Mouse (Mus musculus) lung, postnatal 25 days (tissue): ENCODE data around the gene 1700015F17Rik.

Experiments used
- DNase-seq: peaks from one replicate; pipeline ENCODE4 v3.0.0; 2022; ENCODE audit warnings: low spot score

1700015F17Rik gene

DNA sequence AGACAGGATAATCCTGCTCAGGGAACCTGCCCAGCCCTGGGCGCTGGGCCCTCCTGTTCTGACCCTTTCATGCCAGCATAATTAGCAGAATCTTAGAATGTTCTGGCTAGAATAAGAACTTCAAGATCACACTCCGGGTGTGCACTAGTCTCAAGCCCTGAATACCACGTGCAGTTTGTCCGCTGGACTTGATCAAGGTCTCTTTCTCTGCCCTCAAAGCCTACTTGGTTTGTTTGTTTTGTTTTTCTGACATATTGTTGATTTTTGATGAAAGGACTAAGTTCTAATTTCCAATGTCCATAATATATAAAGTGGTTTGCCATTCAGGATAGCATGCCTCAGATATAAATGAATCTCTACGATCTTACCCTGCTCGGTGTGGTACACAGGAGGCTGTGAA is at the start of gene 1700015F17Rik:
1700015F17Rik (minus strand) TSS at position 101 of the 400 bp plus-strand sequence.
- no peak for DNase-seq

DNA sequence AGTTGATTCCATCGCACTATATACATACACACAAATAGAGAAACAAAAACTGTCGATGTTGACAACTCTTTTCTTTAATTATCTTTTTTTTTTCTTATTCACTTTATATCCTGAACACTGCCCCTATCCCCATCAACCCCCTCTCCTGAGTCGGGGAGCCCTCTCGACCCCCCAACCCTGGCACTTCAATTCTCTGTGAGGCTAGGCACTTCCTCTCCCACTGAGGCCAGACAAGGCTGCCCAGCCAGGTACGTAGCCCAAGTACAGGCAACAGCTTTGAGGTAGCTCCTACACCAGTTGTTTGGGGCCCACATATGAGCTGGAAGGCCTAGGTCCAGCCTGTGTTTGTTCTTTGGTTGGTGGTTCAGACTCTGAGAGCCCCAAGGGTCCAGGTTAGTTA is 36.5 kb upstream of the 1700015F17Rik start:
- DNase-seq, result no peak

- DNase-seq, result peak; percentile 96
These were observed 35.5 kb upstream of the 1700015F17Rik start, which contains the start of gene Cldn12 for GRCm38 (mm10) chr5:5514196-5515076. Gene Cldn12, minus strand, starts transcription at chr5:5514958.

DNA sequence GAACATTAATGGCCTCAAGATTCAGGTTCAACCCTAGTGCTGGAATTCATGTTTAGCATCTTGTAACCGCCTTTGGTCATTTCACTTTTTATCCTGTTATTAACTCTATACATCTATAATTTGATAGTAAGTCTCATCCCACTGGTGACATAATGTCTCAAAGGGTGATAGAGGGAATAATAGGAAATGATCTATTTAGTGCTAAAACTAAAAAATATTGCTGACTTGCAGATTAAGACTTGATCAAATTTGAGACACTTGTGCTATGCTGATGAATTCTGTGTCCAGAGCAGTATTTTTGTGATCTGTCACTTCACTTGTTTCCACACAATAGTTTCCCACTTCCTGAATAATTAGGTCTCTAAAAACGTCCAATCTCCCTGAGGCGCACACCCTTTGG is 32.5 kb upstream of the 1700015F17Rik start:
- no peak for DNase-seq

DNA sequence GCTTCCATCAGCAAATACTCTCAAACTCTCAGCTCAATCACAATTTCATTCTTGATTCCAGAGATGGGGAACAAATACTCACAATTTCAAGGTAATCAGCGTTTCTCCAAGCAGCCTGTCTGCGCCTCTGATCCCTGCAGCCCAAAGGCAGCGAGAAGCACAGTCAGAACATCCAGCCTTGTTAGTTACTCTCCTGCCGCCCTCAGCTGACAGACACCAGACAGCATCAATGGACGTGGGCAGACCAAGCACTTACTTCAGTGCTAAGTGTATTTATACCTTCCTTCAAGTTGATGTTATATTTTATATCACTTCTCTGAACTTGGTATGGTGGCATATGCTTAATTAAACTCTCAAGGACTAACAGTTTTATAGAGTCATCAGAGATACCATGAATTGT is 32.0 kb upstream of the 1700015F17Rik start:
- no peak for DNase-seq

- no peak for DNase-seq
These were observed 31.5 kb upstream of the 1700015F17Rik start for GRCm38 (mm10) chr5:5510304-5510887.

GRCm38 (mm10) chr5:5508231-5508630 is 29.3 kb upstream of the 1700015F17Rik start:
- no peak for DNase-seq

- peak; percentile 58 for DNase-seq
These were observed 28.8 kb upstream of the 1700015F17Rik start for GRCm38 (mm10) chr5:5507701-5508225.

- DNase-seq, result no peak
These were observed 25.5 kb upstream of the 1700015F17Rik start for GRCm38 (mm10) chr5:5504456-5504855.

- DNase-seq, result no peak
These were observed 24.4 kb upstream of the 1700015F17Rik start for GRCm38 (mm10) chr5:5503381-5503780.

DNA sequence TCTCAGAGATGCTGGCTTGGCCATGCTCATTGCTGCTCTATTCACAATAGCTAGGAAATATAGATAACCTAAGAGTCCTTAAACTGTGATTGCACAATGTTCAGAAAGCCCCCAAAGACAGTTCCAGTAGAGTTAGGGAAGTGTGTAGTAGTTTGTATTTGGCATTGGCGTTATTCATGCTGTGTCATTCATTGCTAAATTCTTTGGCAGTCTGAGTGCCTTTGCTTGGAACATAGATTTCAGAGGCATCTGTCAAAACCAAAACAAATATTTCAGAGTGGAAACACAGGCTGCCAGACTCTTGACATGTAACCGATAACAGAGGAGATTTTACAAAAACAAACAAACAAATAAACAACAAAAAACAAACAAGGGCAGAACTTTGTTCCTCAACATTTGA is 22.6 kb upstream of the 1700015F17Rik start:
- peak; percentile 24 for DNase-seq

DNA sequence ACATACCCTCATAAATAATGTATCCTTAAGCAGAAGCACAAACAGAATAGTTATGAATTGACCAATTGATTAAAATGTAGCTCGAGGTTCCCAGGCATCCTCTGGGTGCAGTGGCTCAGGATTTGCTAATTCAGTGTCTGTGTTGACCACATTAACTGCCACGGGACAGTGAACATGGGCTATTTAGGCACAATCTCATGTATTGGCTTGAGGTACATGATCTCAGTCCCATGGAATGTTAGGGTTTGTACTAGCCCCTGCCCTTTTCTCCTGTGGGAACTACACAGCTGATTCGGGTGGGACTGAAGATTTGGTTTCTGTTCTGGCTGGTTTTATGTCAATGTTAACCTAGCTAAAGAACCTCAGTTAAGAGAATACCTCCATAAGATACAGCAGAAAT is 17.4 kb upstream of the 1700015F17Rik start:
- no peak for DNase-seq

- DNase-seq, result peak; percentile 27
These were observed 16.1 kb upstream of the 1700015F17Rik start for GRCm38 (mm10) chr5:5495042-5495441.

DNA sequence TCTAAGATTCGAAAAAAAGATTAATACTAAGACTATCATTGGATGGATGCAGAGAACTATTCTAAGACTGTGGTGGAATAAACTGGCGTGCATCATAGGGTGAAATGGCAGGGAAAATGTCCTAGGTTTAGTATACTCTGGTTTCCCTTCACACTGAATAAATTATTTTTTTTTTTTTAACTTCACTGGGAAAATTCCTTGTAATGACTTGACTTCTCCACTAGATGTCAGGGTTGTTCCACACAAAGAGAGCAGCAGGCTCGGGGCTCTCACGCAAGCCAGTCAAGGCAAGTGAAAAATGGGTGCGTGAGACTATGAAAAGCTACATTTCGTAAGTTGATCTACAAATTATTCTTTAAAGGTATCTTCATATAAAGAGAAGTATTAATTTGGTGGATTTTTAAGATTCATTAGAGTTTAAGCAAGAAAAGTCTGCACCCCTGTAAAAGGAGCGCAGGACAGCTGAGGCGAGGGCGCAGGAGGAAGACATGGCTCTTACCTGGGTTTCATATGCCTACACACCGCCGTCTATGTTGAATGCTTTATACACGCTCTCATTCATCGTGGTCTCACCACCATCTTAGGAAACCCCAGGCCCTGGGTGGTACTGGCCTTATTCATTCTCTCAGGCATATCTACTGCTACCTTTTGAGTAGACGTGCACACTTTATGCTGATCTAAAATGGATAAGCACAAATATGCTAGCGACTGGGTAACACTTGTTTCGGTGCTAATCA is 15.5 kb upstream of the 1700015F17Rik start:
- DNase-seq, result peak; percentile 39

DNA sequence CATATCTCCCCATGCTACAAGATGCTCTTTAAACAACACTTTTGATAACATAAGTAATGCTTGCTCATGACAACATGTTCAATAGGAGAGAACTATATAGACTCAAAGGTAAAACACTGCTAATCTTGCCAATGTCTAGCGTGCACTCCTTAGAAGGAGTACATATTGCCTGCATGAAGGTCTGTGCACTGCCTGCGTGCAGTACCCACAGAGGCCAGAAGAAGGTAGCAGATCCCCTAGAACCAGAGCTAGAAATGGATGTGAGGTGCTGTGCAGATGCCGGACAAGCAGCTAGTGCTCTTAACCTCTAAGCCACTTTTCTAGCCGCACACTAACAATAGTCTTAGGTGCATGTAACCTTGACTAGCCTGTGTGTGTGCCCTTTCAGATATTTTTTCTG is 13.2 kb upstream of the 1700015F17Rik start:
- no peak for DNase-seq

GRCm38 (mm10) chr5:5486071-5486470 is 7.1 kb upstream of the 1700015F17Rik start:
- no peak for DNase-seq

GRCm38 (mm10) chr5:5483254-5483858 is 4.4 kb upstream of the 1700015F17Rik start:
- no peak for DNase-seq

GRCm38 (mm10) chr5:5481662-5482061 is 2.7 kb upstream of the 1700015F17Rik start:
- DNase-seq, result peak; percentile 40

- DNase-seq, result no peak
These were observed 2.8 kb downstream of the 1700015F17Rik start for GRCm38 (mm10) chr5:5476133-5476532.

- no peak for DNase-seq
These were observed 13.7 kb downstream of the 1700015F17Rik start for GRCm38 (mm10) chr5:5465256-5465655.

DNA sequence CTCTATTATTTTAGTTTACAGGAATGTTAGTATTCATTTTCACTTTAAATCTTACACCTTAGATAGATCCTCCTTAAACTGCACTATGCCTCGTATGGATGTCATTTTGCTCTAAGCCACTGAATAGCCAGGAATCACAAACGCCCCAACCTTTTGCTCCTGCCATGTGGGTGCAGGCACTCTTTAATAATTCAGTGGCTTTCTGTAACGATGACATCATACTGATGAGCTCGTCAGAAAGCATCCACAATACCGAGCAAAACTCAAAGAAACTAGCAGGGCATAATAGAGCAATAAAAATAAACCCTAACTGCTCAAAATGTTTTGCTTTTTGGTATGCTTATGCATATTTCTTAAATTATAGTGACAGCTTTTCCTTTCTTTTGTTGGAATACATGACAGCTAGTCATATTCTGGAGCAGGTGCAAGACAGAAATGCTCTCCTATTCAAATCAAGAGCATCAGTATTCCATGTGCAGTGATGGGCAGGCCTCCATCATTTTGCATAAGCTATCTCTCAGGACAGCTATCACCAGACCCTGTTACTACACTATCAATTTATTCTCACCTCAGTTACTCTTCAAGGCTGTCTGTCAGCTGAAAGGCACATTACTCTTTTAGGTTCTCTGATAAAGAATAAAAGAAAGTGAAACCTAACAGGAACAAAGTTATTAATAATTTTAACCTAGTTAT is 47.1 kb downstream of the 1700015F17Rik start:
- no peak for DNase-seq
